Mouse (Mus musculus): ENCODE data around the gene Rtbdn. TPM values are rescaled to one million over a fixed set of nuclear protein-coding genes. Genes with fewer than 3 reads are reported as not detected.

Gene Rtbdn
- total RNA-seq, 2 experiments from 2014 or later = not detected

DNA sequence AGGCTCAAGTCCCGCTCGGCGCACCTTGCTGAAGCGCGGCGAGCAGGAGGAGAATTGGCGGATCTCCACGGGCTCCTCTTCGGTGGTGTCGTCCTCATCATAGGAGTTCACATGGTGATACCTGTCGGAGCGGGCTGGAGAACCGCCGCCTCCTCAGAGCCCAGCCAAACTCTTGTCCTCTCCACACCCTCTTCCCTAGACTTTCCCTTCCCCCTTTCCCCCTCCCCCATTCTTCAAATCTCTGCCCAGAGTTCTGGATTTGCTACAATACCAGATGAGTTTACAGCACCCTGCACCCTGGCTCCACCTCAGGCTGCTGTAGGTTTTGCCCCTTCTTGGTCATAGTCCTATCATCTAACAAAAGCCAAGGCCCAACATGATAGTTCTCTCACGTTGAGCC is 28.1 kb upstream of the Rtbdn start:
- no peak for DNase-seq
- intact Hi-C loops (cut with DNase I) = no loop called here

- intact Hi-C loops (cut with DNase I) = no loop called here
- DNase-seq = peak; percentile 28 to 35
Measured at GRCm38 (mm10) chr8:84921596-84921995, 25.2 kb upstream of the Rtbdn start.

DNA sequence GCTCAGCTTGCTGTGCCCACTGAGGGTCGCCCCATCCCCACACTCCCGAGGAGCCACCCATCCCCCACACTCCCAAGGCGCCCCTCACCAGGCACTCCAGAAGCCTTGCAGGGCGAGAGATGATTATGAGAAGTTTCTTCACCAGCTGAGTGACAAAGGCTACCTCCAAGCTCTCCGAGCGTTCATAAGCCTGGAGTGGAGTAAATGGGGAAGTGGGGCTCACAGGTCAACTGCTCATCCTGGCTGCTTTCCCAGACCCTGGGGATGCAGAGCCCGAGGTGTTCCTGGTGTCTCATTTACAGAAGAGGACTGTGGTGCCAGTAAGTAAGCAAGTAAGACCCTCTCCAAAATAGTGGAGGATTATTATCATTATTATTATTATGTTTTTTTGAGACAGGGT is 21.2 kb upstream of the Rtbdn start:
- intact Hi-C loops (cut with DNase I) = no loop called here
- no peak for DNase-seq

DNA sequence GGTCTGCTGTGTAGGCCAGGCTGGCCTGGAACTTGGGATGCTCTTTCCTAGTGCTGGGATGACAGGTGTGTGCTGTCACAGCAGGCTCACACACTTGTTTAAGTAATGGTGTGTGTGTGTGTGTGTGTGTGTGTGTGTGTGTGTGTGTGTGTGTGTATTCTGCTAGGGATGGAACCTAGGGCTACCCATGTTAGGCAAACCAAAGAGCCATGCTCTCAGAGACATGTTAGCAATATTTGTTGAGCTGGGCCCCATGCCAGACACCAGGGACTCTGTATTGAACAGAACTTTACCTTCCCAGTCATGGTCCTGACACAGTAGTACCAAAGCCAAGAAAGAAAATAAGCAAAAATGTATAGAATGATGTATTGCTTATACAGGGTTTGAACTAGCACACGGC is 19.3 kb upstream of the Rtbdn start:
- intact Hi-C loops (cut with DNase I) = no loop called here
- no peak for DNase-seq

DNA sequence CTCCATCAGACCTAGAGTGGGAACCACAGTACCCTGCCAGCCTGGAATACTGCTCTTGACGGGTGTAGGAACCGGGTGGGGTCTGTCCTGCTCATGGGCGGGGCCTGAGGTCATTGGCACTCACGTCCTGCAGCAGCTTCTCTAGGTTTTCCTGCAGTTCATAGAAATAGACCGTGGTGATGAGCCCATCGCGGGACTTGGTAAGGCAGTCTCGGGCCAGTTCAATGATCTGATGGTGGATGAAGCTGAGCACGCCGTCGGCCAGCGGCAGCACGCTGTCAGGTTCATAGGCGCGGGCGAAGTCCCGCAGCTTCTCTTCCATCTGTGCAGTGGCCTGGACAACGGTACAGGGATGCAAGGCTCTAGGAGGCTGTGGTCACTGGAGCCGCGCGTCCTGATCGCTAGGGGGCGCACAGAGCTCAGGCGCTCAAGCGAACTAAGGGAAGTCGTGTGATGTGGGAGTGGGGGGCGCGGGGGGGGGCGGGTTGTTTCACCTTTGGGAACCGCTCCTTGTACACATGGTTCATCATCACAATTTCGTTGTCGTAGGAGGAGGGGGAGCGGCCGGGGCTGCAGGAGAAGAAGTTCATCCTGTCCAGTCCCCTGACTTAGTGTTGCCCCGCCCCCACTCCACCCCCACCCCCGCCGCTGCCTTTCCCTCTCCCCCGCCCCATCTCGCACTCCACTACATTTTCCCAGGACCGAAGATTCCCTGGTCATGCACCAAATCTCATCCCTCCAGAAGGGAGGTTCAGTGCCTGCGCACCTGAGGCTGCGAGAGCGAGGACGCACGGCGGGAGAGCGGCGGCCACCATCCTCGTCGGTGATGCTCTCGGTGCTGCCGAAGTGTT is 18.1 kb upstream of the Rtbdn start:
- peak; percentile 63 to 79 for DNase-seq
- intact Hi-C loops (cut with DNase I) = loop anchor here (1.0 kb wide), 1 partner anchor 70 kb away; no protein-coding TSS in a partner anchor

GRCm38 (mm10) chr8:84930582-84930981 is 16.2 kb upstream of the Rtbdn start:
- no peak for DNase-seq
- intact Hi-C loops (cut with DNase I) = no loop called here

- intact Hi-C loops (cut with DNase I) = no loop called here
- DNase-seq = no peak
Measured at GRCm38 (mm10) chr8:84933767-84934559, 12.8 kb upstream of the Rtbdn start.

GRCm38 (mm10) chr8:84934860-84935259 is 11.9 kb upstream of the Rtbdn start:
- intact Hi-C loops (cut with DNase I) = no loop called here

DNA sequence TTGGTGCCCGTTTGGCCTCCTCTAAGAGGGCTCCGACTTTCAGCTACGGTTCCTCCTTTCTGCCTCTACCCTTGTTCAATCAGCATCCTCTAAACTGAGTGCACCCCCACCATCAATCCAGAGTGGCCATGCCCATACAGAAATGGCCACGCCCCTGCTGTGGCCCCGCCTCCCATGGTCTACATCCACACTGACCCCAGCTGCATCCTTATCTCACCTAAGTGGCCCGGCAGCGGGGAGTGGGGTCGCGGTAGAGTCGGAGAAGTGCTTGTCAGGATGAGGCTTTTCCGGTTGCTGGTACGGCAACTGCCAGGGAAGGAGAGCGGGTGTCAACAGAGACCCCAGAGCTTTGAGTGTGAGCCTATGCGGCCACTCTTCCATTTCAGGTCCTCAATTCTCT is 11.3 kb upstream of the Rtbdn start:
- intact Hi-C loops (cut with DNase I) = no loop called here
- no peak for DNase-seq

More at GRCm38 (mm10) chr8:84934860-84935259, 11.9 kb upstream of the Rtbdn start:
- DNase-seq = no peak

DNA sequence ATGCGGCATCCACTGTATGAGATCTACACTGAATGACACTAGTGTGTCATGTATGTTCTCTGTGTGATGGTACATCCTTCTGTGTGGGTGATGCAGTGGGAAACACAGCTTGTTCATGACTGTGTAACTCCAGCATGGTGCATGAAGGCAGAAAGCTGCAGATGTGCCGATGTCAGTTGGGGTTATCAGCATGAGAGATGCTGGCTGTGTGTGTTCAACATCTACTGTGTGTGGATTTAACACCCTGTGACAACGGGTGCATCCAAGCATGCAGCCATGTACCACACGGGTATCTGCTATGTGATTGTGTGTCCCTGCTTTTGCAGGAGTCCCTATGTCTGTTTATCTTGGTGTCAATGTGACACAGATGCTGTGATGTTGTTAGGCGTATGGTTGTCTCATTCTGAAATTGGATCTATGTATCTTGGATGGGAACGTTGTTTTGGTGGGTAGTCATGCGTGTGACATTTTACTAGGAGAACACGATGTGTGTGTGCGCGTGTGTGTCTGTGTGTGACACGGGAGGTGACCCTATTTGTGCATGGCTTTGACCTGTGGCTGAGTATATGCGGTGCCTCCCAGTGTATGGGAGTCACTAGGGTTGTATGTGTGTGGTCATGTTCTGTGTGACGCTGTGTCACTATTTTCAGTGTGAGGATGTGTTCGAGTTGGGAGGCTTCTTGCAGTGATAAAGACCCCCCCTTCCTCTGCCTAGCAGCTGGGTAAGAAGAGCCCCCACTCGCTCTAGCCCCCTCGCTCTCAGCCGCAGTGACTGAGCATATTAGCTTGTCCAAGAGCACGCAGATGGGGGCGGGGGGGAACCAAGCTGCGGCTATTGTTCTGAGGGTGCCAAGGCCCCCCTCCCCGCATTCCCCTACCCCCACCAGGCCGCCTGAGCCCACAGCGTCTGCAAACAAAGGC is 10.5 kb upstream of the Rtbdn start:
- DNase-seq = no peak
- intact Hi-C loops (cut with DNase I) = no loop called here

- peak; percentile 47 to 63 for DNase-seq
- intact Hi-C loops (cut with DNase I) = no loop called here
Measured at GRCm38 (mm10) chr8:84936962-84937546, 9.7 kb upstream of the Rtbdn start, which contains the start of gene Mast1. Gene Mast1 (minus strand): TSS chr8:84937359.

GRCm38 (mm10) chr8:84937620-84938485 is 8.9 kb upstream of the Rtbdn start:
- intact Hi-C loops (cut with DNase I) = no loop called here
- DNase-seq = no peak

DNA sequence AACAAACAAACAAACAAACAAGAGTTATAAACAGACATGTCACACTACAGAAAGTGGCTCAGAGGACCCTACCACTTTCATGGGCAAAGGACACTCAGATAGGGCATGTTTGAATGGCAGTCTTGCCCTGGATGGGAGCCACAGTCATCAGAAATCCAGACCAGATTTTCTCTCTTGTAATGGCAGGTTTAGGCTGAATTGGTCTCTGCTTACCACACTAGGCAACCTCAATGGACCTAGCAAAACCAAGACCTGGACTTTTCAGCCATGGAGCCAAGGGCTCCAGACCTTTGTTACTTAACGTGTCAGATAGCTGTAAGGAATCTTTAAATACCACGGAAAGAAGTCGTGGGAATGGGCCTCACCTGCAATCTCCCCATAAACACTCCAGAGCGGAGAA is 3.1 kb upstream of the Rtbdn start:
- DNase-seq = no peak
- intact Hi-C loops (cut with DNase I) = no loop called here

- intact Hi-C loops (cut with DNase I) = no loop called here
- no peak for DNase-seq
Measured at GRCm38 (mm10) chr8:84944478-84945160, 2.2 kb upstream of the Rtbdn start.

DNA sequence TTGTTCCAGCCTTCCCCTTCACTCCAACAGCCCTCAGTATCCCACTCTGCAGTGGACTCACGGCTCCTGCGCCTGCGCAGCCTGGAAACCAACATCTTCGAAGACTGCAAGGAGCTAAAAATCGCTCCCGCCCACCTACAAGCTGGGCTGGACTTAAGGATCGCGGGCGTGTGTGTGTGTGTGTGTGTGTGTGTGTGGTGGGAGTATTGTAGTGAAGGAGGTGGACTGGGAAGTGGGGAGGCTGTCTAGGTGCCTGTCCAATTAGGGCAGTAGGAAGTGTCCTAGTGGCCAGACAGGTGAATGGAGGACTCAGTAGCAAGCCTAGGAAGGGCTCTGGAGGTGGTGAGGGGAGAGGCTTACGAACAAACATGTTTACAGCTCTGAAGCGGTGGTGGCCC is 1.6 kb upstream of the Rtbdn start:
- intact Hi-C loops (cut with DNase I) = no loop called here
- no peak for DNase-seq

GRCm38 (mm10) chr8:84945633-84946527 is 911 bp upstream of the Rtbdn start:
- intact Hi-C loops (cut with DNase I) = no loop called here
- DNase-seq = no peak

GRCm38 (mm10) chr8:84947241-84947545 is 402 bp downstream of the Rtbdn start:
- DNase-seq = peak; percentile 61 to 73
- intact Hi-C loops (cut with DNase I) = no loop called here

- DNase-seq = no peak
- intact Hi-C loops (cut with DNase I) = no loop called here
Measured at GRCm38 (mm10) chr8:84949753-84950152, 3.0 kb downstream of the Rtbdn start.
